Mouse (Mus musculus): ENCODE results near the gene Mdh1.

- TF ChIP-seq CTCF (IDR thresholded peaks at IDR 0.05; ENCODE audit: borderline replicate concordance, insufficient read depth, low read length) (no peak), POLR2A (IDR thresholded peaks at IDR 0.05; ENCODE audit: low read depth, low read length) (no peak)
Observed at GRCm38 (mm10) chr11:21602497-21602896, 30.3 kb upstream of the Mdh1 start.

All from embryonic fibroblast, embryonic 13.5 days (primary cell).